Mouse (Mus musculus) olfactory bulb, adult 2 months (tissue): Measurements from ENCODE around the gene Ghrl.

Experiments
- CTCF ChIP-seq: fragments of 200-500 bp; IDR thresholded peaks from 2 replicates; pipeline ENCODE4 v1.5.1; 2012; ENCODE audit warnings: low read depth, mild to moderate bottlenecking, low read length, moderate library complexity; ENCODE audit not compliant: insufficient read depth
- POLR2A ChIP-seq: fragments of 200-500 bp; IDR thresholded peaks from 2 replicates; pipeline ENCODE4 v1.6.1; 2012; ENCODE audit warnings: mild to moderate bottlenecking, low read depth, low read length, moderate library complexity; ENCODE audit not compliant: insufficient read depth

DNA sequence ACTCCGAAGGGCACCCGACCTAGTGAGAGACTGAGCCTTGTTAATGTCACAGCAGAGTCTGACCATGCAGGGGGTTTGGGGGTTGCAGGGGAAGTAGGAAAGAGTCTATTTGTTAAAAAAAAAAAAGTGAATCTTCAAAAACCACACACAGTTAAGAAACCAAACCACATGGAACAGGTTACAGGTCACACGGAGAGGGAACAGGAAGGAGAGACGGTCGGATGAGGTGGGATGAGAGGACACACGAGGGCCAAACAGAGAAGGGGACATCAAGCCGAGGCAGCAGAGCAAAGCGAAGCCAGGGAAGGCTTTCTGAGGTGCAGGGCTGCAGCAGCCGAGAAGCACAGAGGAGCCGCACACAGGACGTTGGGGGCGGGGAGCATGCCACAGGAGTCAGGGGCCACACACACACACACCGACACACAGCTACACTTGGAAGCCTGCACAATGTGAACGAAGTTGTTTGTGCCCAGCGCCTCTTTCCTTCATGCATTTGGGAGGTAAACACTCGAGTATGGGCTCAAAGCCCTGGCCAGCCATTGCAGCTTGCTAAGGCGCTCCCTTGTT is 29.5 kb upstream of the Ghrl start:
- TF ChIP-seq CTCF: no peak
- TF ChIP-seq POLR2A: no peak
